Mouse (Mus musculus) bone marrow macrophage, adult 2 months (primary cell): ENCODE results near the gene Myl7. TPM values are rescaled to one million over a fixed set of nuclear protein-coding genes. Genes with fewer than 3 reads are reported as not detected.

ENCODE experiments used
- H3K27ac ChIP-seq: 2 replicates; pipeline ENCODE4 v1.5.1; 2012; ENCODE audit warnings: low read depth, low read length; ENCODE audit not compliant: insufficient read depth
- H3K4me1 ChIP-seq: 2 replicates; pipeline ENCODE4 v1.6.1; 2012; ENCODE audit warnings: low read length; ENCODE audit not compliant: control insufficient read depth, insufficient read depth
- H3K4me3 ChIP-seq: 2 replicates; pipeline ENCODE4 v1.5.1; 2012; ENCODE audit warnings: mild to moderate bottlenecking, low read length, moderate library complexity; ENCODE audit not compliant: insufficient read depth
- CTCF ChIP-seq: IDR thresholded peaks from 2 replicates; pipeline ENCODE4 v1.5.1; 2012; ENCODE audit warnings: low read depth, mild to moderate bottlenecking, low read length, moderate library complexity
- POLR2A ChIP-seq: IDR thresholded peaks from 2 replicates; pipeline ENCODE4 v1.6.1; 2012; ENCODE audit warnings: mild to moderate bottlenecking, low read depth, low read length, borderline replicate concordance
- polyA plus RNA-seq: library from polyadenylated mRNA; stranded (reverse); fragments of >200 nt; gene quantifications from 2 replicates; pipeline ENCODE4 v1.2.4, GENCODE M21; 2012; ENCODE audit not compliant: missing spikeins, insufficient read depth, insufficient read length

Myl7 gene
- polyA plus RNA-seq, 1 experiment = not detected

DNA sequence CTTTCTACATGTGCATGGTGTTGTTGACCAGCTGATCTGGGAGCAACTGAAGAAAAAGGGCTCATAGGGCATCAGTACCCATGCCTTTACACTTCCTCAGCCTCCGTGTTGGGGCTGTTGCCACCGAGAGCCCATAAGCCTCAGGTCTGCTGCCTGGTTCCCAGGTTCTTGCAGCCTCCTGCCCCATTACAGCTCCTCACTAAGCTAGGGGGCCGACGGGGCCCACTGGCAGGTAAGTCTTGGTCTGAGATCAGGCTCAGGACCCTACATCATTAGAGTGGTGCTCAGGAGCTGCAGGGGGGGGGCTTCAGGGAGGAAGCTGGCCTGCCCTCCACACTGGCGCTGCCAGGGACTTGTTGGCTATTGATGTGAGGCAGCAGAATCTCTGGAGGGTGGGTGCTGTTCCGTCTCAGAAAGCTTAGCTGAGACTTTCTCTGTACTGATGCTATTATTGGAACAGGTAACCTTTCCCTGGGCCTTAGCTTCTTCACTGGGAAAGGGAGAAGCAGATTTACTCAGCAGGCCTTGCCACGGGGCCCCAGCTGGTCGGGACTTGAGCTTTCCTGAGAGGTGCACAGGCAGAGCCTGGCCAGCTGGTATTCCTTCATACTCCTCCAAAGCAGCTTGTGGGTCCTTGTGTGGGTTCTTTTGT is 42.0 kb downstream of the Myl7 start:
- TF ChIP-seq CTCF (no peak), POLR2A (no peak)
- Histone ChIP-seq H3K4me3 (no peak overlapping the region), H3K27ac (no peak overlapping the region), H3K4me1 (peaks cover 6% of the 10 kb centered on the region; the same call in 1 of the 2 replicates)

DNA sequence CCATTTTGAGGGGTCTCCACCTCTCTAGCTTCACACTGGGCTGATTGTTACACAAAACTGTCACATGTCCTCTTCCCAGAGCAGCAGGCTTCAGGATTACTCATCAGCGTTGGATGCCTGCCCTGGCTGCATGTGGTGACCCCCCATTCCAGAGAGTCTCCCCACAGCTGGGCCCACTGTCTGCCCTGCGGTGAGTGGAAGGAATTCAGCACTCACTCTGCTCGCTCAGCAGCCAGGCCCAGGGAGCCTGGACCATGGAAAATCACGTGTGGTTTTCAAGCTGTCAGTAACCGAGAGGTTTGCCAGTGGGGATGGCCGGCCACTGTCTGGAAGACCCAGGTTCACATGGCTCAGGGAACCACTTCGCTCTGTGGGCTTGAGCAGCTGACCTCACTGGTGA is 42.7 kb downstream of the Myl7 start:
- Histone ChIP-seq H3K4me3 (no peak overlapping the region), H3K4me1 (peaks cover 6% of the 10 kb centered on the region; the same call in 1 of the 2 replicates), H3K27ac (no peak overlapping the region)
- no peak for TF ChIP-seq POLR2A
- TF ChIP-seq CTCF = no peak

DNA sequence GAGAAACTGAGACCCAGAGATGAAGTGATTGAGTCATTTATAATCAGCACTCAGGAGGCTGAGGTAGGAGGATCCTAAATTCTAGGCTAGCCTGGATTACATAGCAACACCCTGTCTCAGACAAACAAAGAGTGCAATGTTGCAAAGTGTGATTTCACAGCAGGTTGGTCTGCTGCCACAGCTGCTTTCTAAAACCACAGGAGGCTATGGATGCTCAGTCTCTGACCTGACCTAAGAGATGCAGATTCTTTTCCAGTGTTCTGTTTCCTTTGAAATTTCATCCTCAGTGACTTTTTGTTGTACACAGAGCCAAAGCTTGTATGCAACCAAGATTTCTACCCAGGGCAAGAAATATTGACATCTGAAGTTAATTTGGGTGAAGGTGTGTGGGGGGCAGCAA is 43.1 kb downstream of the Myl7 start:
- H3K4me3 ChIP-seq = no peak overlapping the region
- peaks cover 6% of the 10 kb centered on the region; the same call in 1 of the 2 replicates for H3K4me1 ChIP-seq
- TF ChIP-seq CTCF = no peak
- no peak for TF ChIP-seq POLR2A
- H3K27ac ChIP-seq = no peak overlapping the region

DNA sequence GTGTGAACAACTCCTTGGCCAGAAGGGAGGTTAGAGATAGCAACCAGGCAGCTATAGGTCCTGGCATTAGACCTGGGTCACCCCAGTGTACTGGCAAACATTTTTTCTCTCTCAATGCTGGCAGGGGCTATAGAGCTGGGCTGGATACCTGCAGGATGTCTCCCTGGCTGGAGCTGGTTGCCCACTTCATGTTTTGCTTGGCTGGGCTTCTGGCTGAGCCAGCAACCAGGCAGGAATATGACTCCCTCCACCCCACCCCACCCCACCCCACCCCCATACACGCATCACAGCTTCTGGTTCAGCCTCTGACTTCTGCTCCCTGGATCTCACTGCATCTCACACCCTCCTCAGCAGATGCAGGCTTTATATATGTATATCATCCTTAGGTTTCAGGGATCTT is 46.3 kb downstream of the Myl7 start:
- Histone ChIP-seq H3K27ac (no peak overlapping the region), H3K4me3 (no peak overlapping the region), H3K4me1 (peaks cover 6% of the 10 kb centered on the region; the same call in 1 of the 2 replicates)
- TF ChIP-seq POLR2A (no peak), CTCF (no peak)

DNA sequence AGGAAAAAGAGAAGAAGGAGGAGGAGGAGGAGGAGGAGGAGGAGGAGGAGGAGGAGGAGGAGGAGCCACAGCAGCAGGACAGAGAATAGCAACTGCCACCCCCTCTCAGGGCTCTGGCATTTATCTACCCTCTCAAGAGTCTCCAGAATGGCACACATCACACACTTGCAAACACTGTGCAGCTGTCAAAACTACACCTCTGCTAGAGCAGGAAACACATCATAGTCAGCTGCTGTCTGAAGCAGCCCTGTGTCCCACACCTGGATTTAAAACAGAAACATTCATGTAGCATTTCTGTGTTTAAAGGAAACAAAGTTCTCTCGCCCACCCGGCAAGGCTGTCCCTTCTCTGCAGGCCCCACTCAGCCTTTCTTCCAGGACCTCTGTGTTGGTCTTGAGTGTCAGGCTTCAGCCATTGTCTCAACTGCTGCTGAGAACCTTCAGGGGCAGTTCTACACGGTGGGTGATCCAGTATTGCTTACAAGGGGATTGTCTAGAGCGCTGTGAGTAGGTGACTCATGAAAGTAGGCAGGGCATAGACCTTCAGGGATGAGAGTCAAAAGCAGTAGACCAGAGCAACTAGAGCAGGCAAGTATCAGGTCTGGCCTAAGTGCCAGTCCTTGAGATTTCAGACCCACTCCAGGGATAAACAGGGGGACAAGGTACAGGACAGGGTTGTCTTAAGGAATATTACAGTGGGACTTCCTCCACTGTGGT is 47.4 kb downstream of the Myl7 start:
- no peak overlapping the region for H3K27ac ChIP-seq
- H3K4me1 ChIP-seq = peaks cover 6% of the 10 kb centered on the region; the same call in 1 of the 2 replicates
- H3K4me3 ChIP-seq = no peak overlapping the region
- TF ChIP-seq POLR2A = no peak
- TF ChIP-seq CTCF = no peak

DNA sequence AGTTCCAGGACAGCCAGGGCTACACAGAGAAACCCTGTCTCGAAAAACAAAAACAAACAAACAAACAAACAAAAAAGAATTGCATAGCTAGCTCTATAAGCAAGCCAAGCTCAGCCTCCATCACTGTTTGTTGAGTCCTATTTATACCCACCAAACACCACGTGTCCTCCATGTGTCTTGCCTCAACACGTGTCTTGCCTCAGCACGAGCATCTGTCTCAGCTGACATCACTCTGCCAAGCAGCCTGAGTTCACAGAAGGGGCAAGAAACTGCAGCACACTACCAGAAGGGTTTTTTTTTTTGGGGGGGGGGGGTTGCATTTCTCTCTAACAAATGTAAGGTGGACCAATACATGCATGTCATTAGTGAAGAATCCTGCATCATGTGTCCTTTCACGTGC is 48.1 kb downstream of the Myl7 start:
- Histone ChIP-seq H3K4me3 (no peak overlapping the region), H3K4me1 (no peaks in the 10 kb centered on the region), H3K27ac (no peak overlapping the region)
- TF ChIP-seq POLR2A (no peak), CTCF (no peak)

DNA sequence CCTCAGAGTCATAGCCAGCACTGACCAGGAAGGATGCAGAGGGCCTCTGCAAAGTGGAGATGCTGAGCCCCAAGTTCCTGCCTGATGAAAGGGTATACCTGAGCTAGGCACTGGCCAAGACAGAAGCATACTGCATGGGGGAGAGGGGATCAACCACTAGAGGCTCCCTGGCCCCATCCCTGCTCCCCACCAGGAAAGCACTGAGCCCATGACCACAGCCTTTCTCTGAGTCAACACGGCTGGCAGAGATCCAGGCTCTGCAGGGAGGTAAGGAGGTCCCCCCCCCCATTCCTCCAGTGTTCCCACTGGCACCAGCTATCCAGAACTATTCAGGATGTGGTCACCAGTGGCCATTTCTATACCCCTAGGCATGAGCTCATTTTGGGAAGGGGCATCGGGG is 49.3 kb downstream of the Myl7 start:
- no peak for TF ChIP-seq POLR2A
- TF ChIP-seq CTCF = no peak
- Histone ChIP-seq H3K27ac (no peak overlapping the region), H3K4me1 (no peaks in the 10 kb centered on the region), H3K4me3 (no peak overlapping the region)

DNA sequence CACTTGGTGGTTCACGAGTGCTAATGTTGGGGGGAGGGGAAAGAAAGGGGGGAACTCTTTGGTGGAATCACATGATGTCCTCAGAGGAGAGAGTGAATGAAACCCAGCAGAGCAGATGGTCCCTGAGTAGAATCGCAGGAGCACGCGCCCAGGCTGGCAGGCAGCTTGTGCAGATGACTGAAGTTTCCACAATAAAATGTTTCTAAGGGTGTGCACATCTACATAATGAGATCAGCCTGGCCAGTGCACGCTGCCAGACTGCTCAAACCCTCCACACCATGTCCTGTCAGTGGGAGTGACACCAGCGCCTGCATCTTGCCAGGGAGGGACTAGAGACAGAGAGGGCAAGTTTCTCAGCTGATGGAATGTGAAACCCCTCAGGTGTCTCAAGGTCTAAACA is 49.8 kb downstream of the Myl7 start:
- Histone ChIP-seq H3K4me3 (no peak overlapping the region), H3K27ac (no peak overlapping the region), H3K4me1 (no peaks in the 10 kb centered on the region)
- no peak for TF ChIP-seq POLR2A
- no peak for TF ChIP-seq CTCF

DNA sequence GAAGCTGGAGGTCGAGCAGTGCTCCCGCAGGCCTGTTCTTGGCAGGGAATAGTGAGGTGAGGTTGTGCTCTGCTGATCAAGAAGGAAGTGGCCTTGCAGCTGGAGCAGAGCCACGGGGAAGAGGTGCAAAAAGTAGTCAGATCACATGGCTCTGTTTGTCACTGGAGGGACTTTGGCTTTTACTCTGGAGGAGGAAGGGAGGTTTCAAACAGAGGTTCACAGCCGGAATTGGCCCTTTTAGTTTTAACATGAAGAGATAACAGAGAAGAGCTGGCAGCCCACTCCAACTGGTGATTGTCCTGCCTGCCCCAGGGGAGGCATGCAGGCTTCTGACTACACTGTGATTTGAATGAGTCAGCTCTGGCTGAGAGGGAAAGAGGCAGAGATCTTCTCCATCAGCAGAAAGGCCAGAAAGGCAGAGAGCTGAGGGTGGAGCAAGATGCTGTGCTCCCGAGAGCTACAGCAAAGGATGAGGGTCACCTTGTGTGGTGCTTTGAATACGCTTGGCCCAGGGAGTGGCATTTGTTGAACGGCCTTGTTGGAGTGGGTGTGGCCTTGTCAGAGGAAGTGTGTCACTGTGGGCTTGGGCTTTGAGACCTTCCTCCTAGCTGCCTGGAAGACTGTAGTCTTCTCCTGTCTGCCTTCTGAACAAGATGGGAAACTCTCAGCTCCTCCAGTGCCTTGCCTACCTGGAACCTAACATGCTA is 51.8 kb downstream of the Myl7 start:
- no peaks in the 10 kb centered on the region for H3K4me1 ChIP-seq
- no peak overlapping the region for H3K4me3 ChIP-seq
- H3K27ac ChIP-seq = no peak overlapping the region
- TF ChIP-seq CTCF = no peak
- no peak for TF ChIP-seq POLR2A

Other genes starting within 250 kb of the Myl7 start
- 58.6 and 67.8 TPM in 2 replicates for gene Mrps24, start 183.1 kb downstream of the Myl7 start, polyA plus RNA-seq
- 9.8 and 17.3 TPM in 2 replicates for gene Urgcp, start 136.4 kb downstream of the Myl7 start, polyA plus RNA-seq
- gene Dbnl, start 110.3 kb downstream of the Myl7 start, polyA plus RNA-seq = 59.1 and 61.9 TPM in 2 replicates
- gene Pgam2, start 95.0 kb downstream of the Myl7 start, polyA plus RNA-seq = not detected in 2 replicates
- gene Polm, start 60.8 kb downstream of the Myl7 start, polyA plus RNA-seq = 11.4 and 14.4 TPM in 2 replicates
- gene Aebp1, start 36.8 kb downstream of the Myl7 start, polyA plus RNA-seq = 2.8 and 4.8 TPM in 2 replicates
- 13.5 and 13.8 TPM in 2 replicates for gene Pold2, start 20.5 kb downstream of the Myl7 start, polyA plus RNA-seq
- gene Gck, start 51.3 kb upstream of the Myl7 start, polyA plus RNA-seq = not detected in 2 replicates
- 48.1 and 50.0 TPM in 2 replicates for gene Ykt6, start 56.9 kb upstream of the Myl7 start, polyA plus RNA-seq
- gene Camk2b, start 167.6 kb upstream of the Myl7 start, polyA plus RNA-seq = 0.20 and 0.63 TPM in 2 replicates